Mouse (Mus musculus): ENCODE results near the gene Osgin1. TPM values are rescaled to one million over a fixed set of nuclear protein-coding genes. Genes with fewer than 3 reads are reported as not detected.

Osgin1 gene
- polyA plus RNA-seq, 1 experiment from 2014 or later, result 8.0 TPM

DNA sequence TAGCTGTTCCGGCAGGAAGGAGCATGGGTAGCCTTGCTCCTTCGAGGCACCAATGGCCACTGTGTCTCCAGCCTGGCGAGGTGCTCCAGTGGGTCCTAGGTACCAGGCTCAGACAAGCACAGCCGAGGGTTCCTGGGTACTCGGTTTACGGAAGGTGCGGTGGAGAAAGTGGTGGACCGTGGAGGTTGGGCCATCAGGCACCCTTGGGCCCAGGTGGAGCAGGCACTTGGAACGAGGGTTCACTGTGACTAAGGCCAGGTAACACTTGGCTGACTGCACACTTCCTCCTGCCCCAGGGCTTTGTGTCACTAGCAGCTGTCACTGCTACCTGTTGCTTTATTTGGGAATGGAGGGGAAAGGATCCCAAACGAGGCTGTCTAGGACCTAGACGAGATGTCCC, 3.6 kb downstream of the Osgin1 start:
- Histone ChIP-seq H3K27ac (ENCODE audit: low read length) (peak overlapping the region; percentile 61), H3K9ac (ENCODE audit: low read depth, low read length) (peak overlapping the region; percentile 61), H3K4me2 (ENCODE audit: low read depth, low read length) (peak overlapping the region; percentile 55), H3K4me1 (ENCODE audit: control insufficient read depth, insufficient read depth, low read length) (peaks cover 47% of the 10 kb centered on the region), H3K4me3 (ENCODE audit: low read length) (peak overlapping the region; percentile 42), H3K9me3 (ENCODE audit: control insufficient read depth, low read length) (no peaks in the 10 kb centered on the region), H3K27me3 (replicated peaks; ENCODE audit: control insufficient read depth, insufficient read depth, low read length) (no peaks in the 10 kb centered on the region), H3K36me3 (ENCODE audit: control insufficient read depth, insufficient read depth, low read length) (no peaks in the 10 kb centered on the region)
- no peak for ATAC-seq
- WGBS, result 66% methylated on average over 11 of the region's 11 CpGs

DNA sequence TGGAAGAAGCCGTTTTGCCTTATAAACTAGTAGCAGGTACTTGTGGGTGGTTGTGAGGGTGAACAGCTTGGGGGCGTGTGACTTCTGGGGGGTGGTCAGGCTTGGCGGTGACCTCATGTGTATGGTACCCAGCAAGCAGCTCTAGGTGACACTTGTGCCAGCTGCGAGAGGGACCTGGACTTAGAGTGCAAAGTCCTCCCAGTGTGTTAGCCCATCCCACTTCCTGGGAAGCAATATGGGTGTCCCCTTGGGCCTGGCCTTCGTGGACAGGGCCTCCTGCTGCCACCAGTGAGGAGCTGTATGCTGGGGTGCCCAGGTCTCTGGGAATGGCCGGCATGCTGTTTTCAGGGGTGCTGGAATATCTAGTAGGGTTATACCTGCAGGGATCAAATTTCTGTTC, 5.0 kb downstream of the Osgin1 start:
- Histone ChIP-seq H3K4me2 (ENCODE audit: low read depth, low read length) (0 out of 2 replicates have a peak overlapping the region, but pooled peaks have one; percentile 6), H3K27me3 (replicated peaks; ENCODE audit: control insufficient read depth, insufficient read depth, low read length) (no peaks in the 10 kb centered on the region), H3K9ac (ENCODE audit: low read depth, low read length) (no peak overlapping the region), H3K9me3 (ENCODE audit: control insufficient read depth, low read length) (no peaks in the 10 kb centered on the region), H3K4me3 (ENCODE audit: low read length) (no peak overlapping the region), H3K4me1 (ENCODE audit: control insufficient read depth, insufficient read depth, low read length) (peaks cover 47% of the 10 kb centered on the region), H3K36me3 (ENCODE audit: control insufficient read depth, insufficient read depth, low read length) (no peaks in the 10 kb centered on the region), H3K27ac (ENCODE audit: low read length) (peak overlapping the region; percentile 71; the same call in 1 of the 2 replicates)
- peak; percentile 31 for ATAC-seq
- WGBS, result 65% methylated on average over 6 of the region's 6 CpGs

DNA sequence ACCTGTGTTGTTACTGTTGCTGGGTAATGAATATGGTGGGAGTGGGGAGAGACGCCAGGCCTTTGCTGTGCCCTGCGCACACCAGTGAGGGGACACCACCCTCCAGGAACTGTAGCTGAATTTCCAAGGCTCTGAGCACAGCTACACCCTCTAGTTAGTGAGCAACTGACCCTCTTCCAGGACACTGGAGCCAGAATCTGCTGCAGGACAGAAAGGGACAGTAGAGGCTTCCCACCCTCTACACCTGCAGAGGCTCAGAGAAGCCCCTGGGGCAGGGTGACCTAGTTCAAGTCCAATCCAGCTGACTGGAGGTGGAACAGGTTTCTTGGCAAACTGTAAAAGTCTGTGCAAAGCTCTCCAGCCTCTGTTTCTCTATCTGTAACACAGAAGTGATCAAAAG, 5.5 kb downstream of the Osgin1 start:
- Histone ChIP-seq H3K4me1 (ENCODE audit: control insufficient read depth, insufficient read depth, low read length) (peaks cover 47% of the 10 kb centered on the region), H3K9ac (ENCODE audit: low read depth, low read length) (0 out of 2 replicates have a peak overlapping the region, but pooled peaks have one; percentile 4), H3K4me2 (ENCODE audit: low read depth, low read length) (0 out of 2 replicates have a peak overlapping the region, but pooled peaks have one; percentile 6), H3K27ac (ENCODE audit: low read length) (peak overlapping the region; percentile 71), H3K9me3 (ENCODE audit: control insufficient read depth, low read length) (no peaks in the 10 kb centered on the region), H3K4me3 (ENCODE audit: low read length) (no peak overlapping the region), H3K27me3 (replicated peaks; ENCODE audit: control insufficient read depth, insufficient read depth, low read length) (no peaks in the 10 kb centered on the region), H3K36me3 (ENCODE audit: control insufficient read depth, insufficient read depth, low read length) (no peaks in the 10 kb centered on the region)
- no peak for ATAC-seq
- WGBS, result 97% methylated on average over 2 of the region's 2 CpGs

DNA sequence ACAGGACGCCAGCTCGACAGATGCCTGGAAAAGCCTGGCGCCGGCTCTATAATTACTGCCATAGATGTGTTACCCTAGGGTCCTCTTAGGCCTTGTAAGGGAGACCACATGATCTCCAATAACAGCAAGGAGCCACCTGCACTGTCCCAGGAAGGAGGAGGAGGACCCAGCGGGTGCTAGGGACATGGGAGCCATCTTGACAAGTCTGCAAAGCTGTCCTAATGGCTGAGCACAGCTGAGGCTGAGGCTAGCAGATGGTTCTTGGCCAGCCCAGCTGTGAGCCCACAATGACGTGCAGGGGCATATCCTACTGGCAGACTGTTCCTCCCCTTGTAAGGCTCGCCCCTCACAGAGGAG, 5.9 kb downstream of the Osgin1 start:
- Histone ChIP-seq H3K36me3 (ENCODE audit: control insufficient read depth, insufficient read depth, low read length) (no peaks in the 10 kb centered on the region), H3K4me2 (ENCODE audit: low read depth, low read length) (0 out of 2 replicates have a peak overlapping the region, but pooled peaks have one; percentile 4)
- ATAC-seq, result 0 out of 2 replicates have a peak, but pooled peaks have one; percentile 2

DNA sequence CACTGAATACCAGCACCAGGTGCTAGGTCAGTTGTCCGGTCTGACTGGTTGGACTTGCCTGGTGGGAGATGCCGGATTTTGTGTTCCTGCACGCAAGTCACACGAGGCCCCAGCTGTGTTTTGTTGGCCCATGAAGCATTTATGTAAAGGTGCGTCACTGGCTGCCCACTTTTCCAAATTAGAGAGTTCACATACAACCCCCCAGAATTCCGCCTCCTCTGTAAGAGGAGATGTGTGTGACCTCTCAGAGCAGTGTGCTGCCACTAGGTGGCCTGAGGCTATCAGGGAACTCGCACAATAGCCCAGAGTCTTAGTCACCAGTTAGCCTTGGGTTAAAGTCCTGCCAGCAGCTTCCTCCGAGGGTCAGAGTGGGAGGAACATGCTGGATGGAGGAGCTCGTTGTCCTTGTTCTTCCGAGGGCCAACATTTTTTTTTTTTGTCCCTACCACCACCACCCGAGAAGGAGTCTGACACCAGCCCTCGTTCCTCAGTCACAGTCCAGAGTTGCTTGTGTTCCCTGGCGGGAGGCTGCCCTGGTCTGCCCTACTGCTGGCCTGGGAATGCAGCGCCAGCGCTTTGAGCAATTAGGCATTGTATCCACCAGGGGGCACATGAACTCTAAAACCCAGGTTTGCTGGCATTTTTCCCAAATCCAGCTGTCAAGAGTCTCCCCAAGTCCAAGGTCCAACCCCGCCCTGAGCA, 6.5 kb downstream of the Osgin1 start:
- Histone ChIP-seq H3K4me2 (ENCODE audit: low read depth, low read length) (peak overlapping the region; percentile 32; the same call in 1 of the 2 replicates), H3K4me3 (ENCODE audit: low read length) (no peak overlapping the region), H3K4me1 (ENCODE audit: control insufficient read depth, insufficient read depth, low read length) (peaks cover 43% of the 10 kb centered on the region), H3K9me3 (ENCODE audit: control insufficient read depth, low read length) (no peaks in the 10 kb centered on the region), H3K9ac (ENCODE audit: low read depth, low read length) (peak overlapping the region; percentile 35; the same call in 1 of the 2 replicates), H3K27ac (ENCODE audit: low read length) (peak overlapping the region; percentile 71), H3K36me3 (ENCODE audit: control insufficient read depth, insufficient read depth, low read length) (no peaks in the 10 kb centered on the region), H3K27me3 (replicated peaks; ENCODE audit: control insufficient read depth, insufficient read depth, low read length) (no peaks in the 10 kb centered on the region; the same call in 1 of the 2 replicates)
- WGBS, result 15% methylated on average over 16 of the region's 16 CpGs
- ATAC-seq, result peak; percentile 70

More for the DNA sequence above, 5.9 kb downstream of the Osgin1 start:
- Histone ChIP-seq H3K4me3 (ENCODE audit: low read length) (no peak overlapping the region), H3K27me3 (replicated peaks; ENCODE audit: control insufficient read depth, insufficient read depth, low read length) (no peaks in the 10 kb centered on the region), H3K9me3 (ENCODE audit: control insufficient read depth, low read length) (no peaks in the 10 kb centered on the region), H3K4me1 (ENCODE audit: control insufficient read depth, insufficient read depth, low read length) (peaks cover 43% of the 10 kb centered on the region), H3K27ac (ENCODE audit: low read length) (peak overlapping the region; percentile 71), H3K9ac (ENCODE audit: low read depth, low read length) (peak overlapping the region; percentile 35; the same call in 1 of the 2 replicates)
- 65% methylated on average over 7 of the region's 7 CpGs for WGBS

DNA sequence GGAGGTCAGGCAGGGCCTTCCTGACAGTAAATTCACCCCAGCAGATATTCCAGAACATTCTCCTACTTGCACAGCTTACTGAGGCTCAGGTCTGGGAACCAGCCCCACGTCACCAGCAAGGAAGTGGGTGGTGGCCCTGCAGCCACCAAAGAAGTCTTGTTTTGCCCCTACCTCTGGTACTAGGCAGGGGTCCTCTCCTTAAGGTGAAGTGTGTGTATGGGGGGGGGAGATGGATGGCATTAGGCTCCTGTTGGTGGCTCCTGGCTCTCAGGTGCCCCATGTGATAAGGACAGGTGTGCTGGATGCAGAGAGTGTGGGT, 7.0 kb downstream of the Osgin1 start:
- H3K27me3 ChIP-seq (replicated peaks; ENCODE audit: control insufficient read depth, insufficient read depth, low read length), result no peaks in the 10 kb centered on the region; the same call in 1 of the 2 replicates
- no peaks in the 10 kb centered on the region for H3K36me3 ChIP-seq (ENCODE audit: control insufficient read depth, insufficient read depth, low read length)
- H3K9me3 ChIP-seq (ENCODE audit: control insufficient read depth, low read length), result no peaks in the 10 kb centered on the region
- WGBS, result 41% methylated on average over 1 of the region's 1 CpGs
- peak overlapping the region; percentile 50; the same call in 1 of the 2 replicates for H3K9ac ChIP-seq (ENCODE audit: low read depth, low read length)
- ATAC-seq, result peak; percentile 81
- peak overlapping the region; percentile 32; the same call in 1 of the 2 replicates for H3K4me2 ChIP-seq (ENCODE audit: low read depth, low read length)
- H3K4me1 ChIP-seq (ENCODE audit: control insufficient read depth, insufficient read depth, low read length), result peaks cover 47% of the 10 kb centered on the region
- H3K4me3 ChIP-seq (ENCODE audit: low read length), result no peak overlapping the region
- peak overlapping the region; percentile 71 for H3K27ac ChIP-seq (ENCODE audit: low read length)

DNA sequence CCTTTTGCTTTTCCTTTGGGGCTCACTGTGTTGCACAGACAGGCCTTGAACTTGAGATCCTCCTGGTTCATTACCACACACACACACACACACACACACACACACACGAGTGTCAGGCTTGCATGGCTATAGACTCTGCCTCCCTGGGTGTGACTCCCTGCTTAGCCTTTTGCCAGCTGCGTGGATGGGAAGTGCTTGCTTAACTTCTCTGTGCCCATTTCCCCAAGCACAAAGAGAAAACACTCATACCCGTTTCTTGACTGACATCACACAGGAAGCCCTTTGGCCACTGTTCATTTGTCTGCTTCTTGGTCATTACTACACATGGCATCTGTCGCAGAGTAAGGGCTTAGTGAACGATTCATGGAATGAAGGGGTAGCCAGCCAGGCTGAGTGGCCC, 8.1 kb downstream of the Osgin1 start:
- Histone ChIP-seq H3K27ac (ENCODE audit: low read length) (no peak overlapping the region), H3K9ac (ENCODE audit: low read depth, low read length) (no peak overlapping the region), H3K27me3 (replicated peaks; ENCODE audit: control insufficient read depth, insufficient read depth, low read length) (peaks cover under 1% of the 10 kb centered on the region; the same call in 1 of the 2 replicates), H3K4me3 (ENCODE audit: low read length) (no peak overlapping the region), H3K36me3 (ENCODE audit: control insufficient read depth, insufficient read depth, low read length) (no peaks in the 10 kb centered on the region), H3K9me3 (ENCODE audit: control insufficient read depth, low read length) (no peaks in the 10 kb centered on the region), H3K4me1 (ENCODE audit: control insufficient read depth, insufficient read depth, low read length) (peaks cover 46% of the 10 kb centered on the region), H3K4me2 (ENCODE audit: low read depth, low read length) (no peak overlapping the region)
- no peak for ATAC-seq
- WGBS, result 64% methylated on average over 5 of the region's 5 CpGs

DNA sequence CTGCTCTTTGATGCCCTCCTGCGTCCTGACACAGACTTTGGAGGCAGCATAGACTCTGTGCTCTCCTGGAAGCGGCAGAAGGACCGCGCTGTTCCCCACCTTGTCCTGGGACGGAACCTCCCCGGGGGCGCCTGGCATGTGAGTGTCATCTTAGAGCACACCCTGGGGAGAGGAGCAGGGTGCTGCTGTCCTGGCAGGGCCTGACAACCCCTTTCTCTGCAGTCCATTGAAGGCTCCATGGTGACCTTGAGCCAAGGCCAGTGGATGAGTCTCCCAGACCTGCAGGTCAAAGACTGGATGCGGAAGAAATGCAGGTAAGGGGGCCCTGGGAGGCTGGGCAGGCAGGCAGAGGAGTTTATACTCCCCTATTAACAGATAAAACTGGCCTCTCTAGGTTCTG, 9.0 kb downstream of the Osgin1 start:
- H3K27me3 ChIP-seq (replicated peaks; ENCODE audit: control insufficient read depth, insufficient read depth, low read length), result peaks cover 8% of the 10 kb centered on the region
- H3K36me3 ChIP-seq (ENCODE audit: control insufficient read depth, insufficient read depth, low read length), result no peaks in the 10 kb centered on the region
- no peak overlapping the region for H3K4me2 ChIP-seq (ENCODE audit: low read depth, low read length)
- no peak overlapping the region for H3K4me3 ChIP-seq (ENCODE audit: low read length)
- no peak overlapping the region for H3K27ac ChIP-seq (ENCODE audit: low read length)
- H3K4me1 ChIP-seq (ENCODE audit: control insufficient read depth, insufficient read depth, low read length), result peaks cover 37% of the 10 kb centered on the region
- 93% methylated on average over 8 of the region's 8 CpGs for WGBS
- H3K9me3 ChIP-seq (ENCODE audit: control insufficient read depth, low read length), result no peaks in the 10 kb centered on the region
- ATAC-seq, result no peak
- H3K9ac ChIP-seq (ENCODE audit: low read depth, low read length), result no peak overlapping the region

DNA sequence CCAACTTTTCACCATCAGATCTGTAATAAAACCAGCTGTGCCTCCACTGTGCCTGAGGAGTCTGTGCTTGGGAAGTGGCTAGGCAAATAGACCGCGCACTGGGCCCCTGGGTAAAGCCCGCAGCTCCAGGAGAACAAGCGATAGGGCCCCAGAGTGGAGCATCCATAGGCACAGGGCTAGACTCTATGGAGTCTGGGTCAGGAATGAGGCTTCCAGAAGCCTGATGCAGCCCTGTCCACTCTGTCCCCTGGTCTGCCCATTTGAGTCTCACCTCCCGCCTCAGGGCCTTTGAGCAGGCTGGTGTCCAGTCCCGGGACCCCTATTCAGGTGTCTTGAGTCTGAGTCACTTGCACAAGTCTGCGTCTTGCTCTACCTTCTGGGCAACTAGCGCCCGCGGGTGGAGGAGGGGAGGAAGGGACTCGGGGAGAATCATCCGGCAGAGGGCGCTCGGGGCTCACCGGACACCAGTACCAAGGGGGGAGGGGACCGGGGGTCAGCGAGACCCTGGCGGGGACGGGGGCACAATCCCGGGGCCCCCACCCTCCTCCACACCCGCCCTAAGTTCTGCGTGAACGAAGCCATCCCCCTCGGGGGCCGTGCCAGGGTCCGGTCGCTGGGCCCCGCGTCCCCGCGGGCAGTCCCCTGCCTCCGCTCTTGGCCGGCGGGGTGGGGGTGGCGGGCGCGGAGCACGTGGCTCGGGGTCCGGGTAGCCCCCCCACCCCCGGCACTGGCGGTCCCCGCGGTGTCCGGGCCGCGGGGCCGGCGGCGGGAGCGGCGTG, 12.5 kb downstream of the Osgin1 start, which contains the start of gene Necab2:
Necab2 (plus strand) TSS at position 509 of the 779 bp plus-strand sequence.
- Histone ChIP-seq H3K4me1 (ENCODE audit: control insufficient read depth, insufficient read depth, low read length) (peaks cover 10% of the 10 kb centered on the region), H3K4me2 (ENCODE audit: low read depth, low read length) (peak within 1 kb of the TSS; percentile 100), H3K4me3 (ENCODE audit: low read length) (peak within 1 kb of the TSS; percentile 68), H3K9ac (ENCODE audit: low read depth, low read length) (peak within 1 kb of the TSS; percentile 74), H3K36me3 (ENCODE audit: control insufficient read depth, insufficient read depth, low read length) (no peaks in the 10 kb centered on the region), H3K9me3 (ENCODE audit: control insufficient read depth, low read length) (no peaks in the 10 kb centered on the region), H3K27me3 (replicated peaks; ENCODE audit: control insufficient read depth, insufficient read depth, low read length) (peaks cover 17% of the 10 kb centered on the region), H3K27ac (ENCODE audit: low read length) (no peak within 1 kb of the TSS)
- 2% methylated on average over 33 of the region's 52 CpGs for WGBS
- ATAC-seq, result peak; percentile 72
